Mouse (Mus musculus): ENCODE measurements around the gene Pds5b.
"Not testable (repeated sequence)": the region's sequence is repeated elsewhere in the genome, so short reads cannot be mapped to it uniquely, and the experiment has no call there.

The Pds5b gene

DNA sequence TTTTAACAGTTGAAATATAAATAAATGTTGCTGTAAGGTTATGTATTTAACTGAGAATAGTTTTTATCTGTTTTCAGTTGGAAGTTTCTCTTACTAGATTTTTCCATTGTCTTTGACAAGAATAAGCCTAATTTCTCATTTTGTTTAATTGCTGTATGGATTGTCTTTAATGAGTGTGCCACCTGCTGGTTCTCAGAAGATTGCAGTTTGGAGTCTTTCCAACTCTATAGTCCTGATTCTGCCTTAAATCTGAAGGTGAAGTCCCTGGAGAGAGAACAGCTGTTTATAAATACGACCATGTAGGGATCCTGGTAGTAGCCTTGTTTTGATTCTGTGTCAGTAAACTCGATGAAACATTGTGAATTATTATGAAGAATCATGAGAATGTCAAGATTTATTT, 29.2 kb downstream of the Pds5b start:
- DNase-seq (ENCODE audit: low read depth, low spot score): peak; percentile 39

DNA sequence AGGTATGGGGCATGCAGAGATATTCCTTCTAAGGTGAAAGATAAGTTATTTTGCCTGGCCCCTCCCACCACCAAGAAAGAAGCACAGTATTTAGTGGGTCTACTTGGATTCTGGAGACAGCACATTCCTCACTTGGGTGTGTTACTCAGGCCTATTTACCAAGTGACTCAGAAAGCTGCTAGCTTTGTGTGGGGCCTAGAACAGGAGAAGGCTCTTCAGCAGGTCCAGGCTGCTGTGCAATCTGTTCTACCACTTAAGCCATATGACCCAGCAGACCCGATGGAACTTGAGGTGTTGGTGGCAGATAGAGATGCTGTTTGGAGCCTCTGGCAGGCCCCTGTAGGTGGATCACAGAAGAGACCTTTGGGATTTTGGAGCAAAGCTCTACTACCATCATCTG, 33.1 kb downstream of the Pds5b start:
- DNase-seq (ENCODE audit: low read depth, low spot score): peak; percentile 47

DNA sequence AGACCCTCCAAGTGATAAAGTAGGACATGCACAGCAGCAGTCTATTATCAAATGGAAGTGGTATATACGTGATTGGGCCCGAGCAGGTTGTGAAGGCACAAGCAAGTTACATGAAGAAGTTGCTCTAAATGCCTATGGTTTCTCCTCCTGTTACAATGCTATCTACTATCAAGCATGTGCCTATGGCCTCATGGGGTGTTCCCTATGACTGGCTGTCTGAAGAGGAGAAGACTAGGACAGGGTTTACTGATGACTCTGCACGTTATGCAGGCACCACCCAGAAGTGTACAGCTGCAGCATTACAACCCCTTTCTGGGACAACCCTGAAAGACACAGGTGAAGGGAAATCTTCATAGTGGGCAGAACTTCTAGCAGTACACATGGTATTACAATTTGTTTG, 33.6 kb downstream of the Pds5b start:
- DNase-seq (ENCODE audit: low read depth, low spot score): not testable (repeated sequence)

DNA sequence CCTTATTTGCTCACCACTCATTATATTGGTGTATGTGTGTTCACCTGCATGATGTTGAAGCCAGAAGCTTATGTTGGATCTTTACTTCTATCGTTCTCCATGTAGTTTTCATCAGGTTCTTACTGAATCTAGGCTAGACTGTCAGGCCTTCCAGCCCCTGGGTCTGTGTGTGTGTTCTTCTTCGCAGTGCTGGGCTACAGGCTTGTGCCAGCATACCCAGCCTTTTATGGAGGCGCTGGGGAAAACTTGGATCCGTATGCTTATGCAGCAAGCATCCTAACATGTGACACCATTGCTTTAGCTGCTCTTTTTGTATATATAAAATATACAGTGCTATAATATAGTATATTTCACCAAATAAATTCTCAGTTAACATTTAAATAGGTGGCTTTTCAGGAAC, 38.0 kb downstream of the Pds5b start:
- DNase-seq (ENCODE audit: low read depth, low spot score): no peak

DNA sequence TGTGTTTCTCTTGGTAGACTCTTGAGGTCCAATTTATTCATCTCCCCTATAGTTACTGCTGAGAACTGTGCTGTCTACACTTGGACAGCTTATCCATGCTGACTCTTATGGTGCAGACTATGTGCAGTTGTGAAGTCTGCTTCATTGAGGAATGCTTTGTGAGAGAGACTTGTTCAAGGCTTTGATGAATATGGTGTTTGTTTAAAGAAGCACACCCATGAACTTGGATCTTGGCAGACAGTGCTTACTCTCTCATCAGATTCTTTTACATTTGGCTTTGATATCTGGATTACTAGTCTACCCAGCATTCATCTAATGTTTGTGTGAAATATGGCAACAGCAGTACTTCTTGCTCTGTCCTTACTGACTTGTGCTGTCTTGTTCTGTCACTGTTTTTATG, 39.9 kb downstream of the Pds5b start:
- no peak for DNase-seq (ENCODE audit: low read depth, low spot score)

DNA sequence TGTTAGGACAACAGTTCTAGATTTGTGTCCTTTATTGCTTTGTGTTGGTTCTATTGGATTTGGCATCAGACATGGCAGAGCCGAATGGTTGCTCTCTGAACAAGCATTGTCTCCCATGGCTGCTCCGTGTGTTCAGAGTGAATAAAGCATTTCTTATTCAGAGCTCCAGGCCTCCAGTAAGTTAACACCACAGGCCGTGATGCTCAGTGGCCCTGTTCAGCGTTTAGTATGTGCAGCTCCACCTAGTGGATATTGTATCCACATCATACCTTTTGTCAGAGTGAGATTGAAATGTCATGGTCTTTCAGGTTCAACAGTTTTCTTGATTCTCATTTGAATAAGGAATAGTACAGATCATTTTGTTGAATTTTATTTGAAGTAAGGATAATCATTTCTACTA, 44.2 kb downstream of the Pds5b start:
- DNase-seq (ENCODE audit: low read depth, low spot score): peak; percentile 80

DNA sequence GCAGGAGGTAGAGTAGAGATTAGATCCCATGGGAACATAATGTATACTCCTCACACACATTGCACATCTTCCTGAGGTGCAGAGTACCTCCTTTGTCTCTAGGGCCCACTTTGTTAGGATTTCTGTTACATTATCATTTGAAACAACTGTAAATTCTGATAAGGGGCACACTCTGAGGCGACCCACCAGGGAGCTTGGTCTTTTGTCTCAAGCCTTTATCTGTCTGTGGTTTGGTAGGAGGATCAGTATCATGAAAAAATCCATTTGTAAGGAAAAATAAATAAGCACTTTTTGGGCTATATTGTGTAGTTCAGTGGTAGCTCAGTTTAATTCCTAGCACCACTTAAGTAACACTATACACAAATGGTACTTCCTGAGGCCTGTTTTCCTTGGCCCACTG, 51.1 kb downstream of the Pds5b start:
- DNase-seq (ENCODE audit: low read depth, low spot score): no peak

DNA sequence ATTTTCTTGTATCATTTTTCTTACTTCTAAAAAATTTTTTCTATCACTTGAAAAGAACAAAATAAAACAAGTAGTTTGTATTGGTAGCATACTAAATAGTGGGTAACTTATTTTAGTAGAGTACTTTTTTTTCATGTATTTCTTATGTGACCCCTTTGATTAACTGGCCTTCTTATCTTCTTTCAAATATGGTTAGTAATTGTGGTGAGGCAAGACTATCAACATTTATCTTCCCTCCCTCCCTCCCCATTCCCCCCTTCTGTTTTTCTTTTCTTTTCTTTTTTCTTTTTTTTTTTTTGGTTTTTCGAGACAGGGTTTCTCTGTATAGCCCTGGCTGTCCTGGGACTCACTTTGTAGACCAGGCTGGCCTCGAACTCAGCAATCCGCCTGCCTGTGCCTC, 63.5 kb downstream of the Pds5b start:
- not testable (repeated sequence) for DNase-seq (ENCODE audit: low read depth, low spot score)

DNA sequence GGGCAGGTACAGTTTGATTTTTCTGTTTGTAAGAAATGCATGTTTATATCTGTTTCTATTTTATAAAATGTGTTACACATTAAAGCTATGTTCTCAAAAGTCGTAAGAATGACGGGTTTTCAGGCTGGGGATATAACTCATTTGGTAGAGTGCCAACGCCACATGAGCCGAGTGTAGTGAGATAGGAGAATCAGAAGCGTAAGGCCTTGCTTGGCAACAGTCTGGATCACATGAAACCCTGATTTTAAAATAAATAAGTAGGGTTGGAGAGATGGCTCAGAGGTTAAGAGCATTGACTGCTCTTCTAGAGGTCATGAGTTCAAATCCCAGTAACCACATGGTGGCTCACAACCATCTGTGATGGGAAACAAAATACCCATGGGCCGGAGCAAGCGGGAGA, 65.8 kb downstream of the Pds5b start:
- DNase-seq (ENCODE audit: low read depth, low spot score): no peak

DNA sequence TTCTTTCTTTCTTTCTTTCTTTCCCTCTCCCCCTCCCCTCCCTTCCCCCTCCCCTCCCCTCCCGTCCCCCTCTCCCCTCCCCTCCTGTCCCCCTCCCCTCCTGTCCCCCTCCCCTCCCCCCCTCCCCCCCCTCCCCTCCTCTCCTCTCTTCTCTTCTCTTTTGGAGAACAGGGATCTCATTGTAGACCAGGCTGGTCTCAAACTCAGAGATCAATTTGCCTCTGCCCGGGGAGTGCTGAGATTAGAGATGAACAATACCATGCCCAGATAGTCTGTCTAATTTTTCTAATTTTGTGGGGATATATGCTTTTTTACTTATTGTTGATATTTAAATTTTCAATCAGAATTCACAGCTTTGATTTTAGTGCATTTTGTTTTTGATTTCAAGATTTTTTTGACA, 67.1 kb downstream of the Pds5b start:
- no peak for DNase-seq (ENCODE audit: low read depth, low spot score)

DNA sequence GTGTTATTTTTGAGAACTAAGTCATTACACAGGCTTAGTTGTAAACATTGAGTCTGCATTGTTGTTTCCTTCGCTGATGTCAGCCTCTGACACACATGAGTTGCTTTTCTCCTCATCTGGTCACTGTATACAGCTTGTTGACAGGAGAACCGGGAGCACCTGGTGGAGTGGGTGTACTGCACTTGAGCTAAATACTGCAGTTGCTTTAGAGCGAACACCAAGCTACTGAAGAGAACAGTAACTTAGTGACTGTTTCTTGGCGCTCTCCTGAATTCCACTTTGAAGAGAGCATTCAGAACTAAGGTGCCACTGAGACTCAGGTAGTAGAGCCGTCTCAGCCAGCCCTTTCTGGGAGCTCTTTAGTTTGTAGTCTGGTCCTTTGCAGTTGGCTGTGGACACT, 83.1 kb downstream of the Pds5b start:
- DNase-seq (ENCODE audit: low read depth, low spot score): no peak

DNA sequence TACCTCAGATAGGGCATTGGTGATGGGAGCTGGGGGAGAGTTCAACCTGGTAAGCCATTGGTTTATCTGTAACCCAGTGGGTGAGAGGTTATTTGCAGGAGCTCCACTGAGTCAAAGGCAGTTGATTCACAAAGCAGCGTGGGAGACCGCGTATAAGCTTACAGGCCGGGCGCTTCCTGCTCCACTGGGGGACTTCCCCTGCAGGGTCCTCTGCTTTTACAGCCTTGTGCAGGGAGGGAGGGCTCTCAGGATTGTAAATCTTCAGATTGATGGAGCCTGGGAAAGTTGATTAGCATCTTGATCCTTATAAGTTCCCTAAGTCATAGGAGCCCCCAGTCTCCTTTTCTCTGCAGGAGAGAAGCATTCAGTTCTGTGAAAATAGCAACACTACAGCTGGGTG, 98.9 kb downstream of the Pds5b start:
- peak; percentile 17 for DNase-seq (ENCODE audit: low read depth, low spot score)

DNA sequence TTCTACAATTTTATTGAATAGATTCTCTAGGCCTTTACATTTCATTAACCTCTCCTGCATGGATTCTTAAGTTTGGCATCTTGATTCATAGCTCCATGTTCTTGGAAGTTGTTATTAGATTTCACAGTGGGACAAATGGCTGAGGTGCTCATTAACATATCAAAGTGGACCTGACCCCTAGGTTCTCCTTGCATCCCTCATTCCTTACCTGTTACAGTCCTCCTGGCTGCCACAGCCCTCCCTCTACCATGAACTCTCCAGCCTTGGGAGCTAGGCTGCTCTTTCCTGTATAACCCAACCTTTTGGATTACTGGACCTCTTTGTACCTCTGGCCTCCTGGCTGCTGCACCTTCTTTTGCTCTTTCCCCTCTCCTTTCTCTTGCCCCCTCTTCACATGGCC, 99.5 kb downstream of the Pds5b start:
- no peak for DNase-seq (ENCODE audit: low read depth, low spot score)

DNA sequence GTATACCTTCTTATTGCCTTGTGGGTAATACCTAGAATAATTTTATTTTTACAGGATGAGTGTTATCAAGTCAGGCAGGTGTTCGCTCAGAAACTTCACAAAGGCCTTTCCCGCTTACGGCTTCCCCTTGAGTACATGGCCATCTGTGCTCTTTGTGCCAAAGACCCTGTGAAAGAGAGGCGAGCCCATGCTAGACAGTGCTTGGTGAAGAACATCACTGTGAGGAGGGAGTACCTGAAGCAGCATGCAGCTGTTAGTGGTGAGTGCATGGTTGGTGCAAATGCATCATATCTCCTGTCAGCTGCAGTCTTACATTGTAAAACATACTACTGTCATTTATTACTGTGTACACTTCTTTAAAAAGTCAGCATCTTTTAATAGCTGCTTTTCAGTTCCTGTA, 114.7 kb downstream of the Pds5b start:
- no peak for DNase-seq (ENCODE audit: low read depth, low spot score)

DNA sequence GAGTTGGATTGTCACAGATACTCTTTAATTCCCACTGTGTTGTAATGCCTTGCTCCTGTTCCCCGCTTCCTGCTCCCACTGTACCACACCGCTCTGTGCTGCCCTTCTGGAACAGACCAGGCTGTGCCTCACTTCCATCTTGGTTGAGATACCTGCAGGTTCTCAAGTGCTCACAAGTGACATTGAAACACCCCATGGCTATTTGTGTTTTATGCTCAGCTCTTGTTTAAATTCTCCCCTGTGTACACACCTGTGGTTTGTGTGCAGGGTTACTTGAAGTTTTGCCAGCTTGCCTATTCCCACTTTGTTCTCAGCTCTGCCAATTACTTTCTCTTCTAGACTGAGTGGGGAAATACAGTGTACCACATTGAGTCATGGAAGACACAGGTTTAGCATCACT, 115.5 kb downstream of the Pds5b start:
- no peak for DNase-seq (ENCODE audit: low read depth, low spot score)

DNA sequence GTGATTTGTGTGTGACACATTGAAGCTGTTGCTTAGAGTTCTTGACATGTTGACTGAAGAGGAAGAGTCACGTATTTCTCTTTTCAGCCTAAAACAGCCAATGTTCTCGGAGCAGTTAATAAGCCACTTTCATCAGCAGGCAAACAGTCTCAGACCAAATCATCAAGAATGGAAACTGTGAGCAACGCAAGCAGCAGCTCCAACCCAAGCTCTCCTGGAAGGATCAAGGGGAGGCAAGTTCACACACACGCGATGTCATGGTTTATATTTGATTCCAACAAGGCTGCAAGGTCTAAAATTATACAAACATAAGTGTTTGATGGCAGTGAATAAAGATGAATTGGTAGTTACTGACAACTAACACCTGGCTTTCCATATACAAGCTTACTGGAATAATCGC, 120.6 kb downstream of the Pds5b start:
- DNase-seq (ENCODE audit: low read depth, low spot score): no peak

DNA sequence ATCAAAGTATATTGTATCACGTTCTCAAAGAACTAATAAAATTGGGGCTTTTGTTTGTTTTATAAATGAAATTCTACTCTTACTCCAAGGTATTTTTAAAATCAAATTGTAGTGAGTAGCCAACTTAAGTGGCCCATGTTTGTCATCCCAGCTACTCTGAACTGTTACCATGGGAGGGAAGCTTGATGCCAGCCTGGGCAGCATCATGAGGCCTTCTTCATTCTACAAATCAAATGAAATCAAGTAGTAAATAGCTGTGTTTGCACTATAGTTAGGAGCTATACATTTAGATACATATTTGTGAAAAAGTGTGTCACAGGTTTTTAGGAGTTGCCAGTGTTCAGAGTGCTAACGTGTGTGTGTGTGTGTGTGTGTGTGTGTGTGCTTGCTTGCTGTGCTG, 126.5 kb downstream of the Pds5b start:
- no peak for DNase-seq (ENCODE audit: low read depth, low spot score)

DNA sequence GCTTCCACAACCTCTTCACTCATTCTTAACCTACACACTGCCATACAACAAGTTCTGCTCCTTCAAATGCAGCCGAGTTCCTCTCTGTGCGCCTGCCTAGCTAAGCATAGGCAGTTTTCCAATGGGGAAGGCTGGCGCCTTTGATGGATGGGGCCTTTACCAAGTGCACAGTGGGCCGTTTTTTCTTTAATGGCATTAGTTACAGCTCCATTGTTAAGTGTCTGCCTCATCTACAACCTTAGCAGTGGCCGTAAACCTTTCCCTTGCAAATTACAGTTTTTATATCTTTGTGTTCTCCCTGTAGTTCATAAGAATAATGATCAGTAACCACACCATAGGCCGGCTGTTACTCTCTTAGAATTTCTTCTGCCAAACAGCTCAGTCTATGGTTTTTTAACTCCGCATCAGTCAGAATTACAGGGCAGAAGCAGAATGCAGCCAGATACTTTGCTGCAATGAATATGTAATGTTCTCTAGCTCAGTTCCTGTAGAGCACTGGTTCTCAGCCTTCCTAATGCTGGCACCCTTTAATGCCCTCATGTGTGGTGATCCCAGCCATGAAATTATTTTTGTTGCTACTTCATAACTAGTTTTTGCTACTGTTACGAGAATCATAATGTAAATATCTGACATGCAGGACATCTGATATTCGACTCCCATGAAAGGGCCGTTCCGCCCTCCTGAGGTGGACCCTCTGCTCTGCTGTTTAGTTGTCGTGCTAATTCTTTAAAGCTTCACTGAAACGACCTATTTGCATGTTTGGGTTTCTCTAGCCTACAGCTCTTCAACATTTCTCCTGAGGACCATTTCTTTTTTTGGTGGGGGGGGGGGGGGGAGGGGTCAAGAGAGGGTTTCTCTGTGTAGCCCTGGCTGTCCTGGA, 140.8 kb downstream of the Pds5b start:
- no peak for DNase-seq (ENCODE audit: low read depth, low spot score)

DNA sequence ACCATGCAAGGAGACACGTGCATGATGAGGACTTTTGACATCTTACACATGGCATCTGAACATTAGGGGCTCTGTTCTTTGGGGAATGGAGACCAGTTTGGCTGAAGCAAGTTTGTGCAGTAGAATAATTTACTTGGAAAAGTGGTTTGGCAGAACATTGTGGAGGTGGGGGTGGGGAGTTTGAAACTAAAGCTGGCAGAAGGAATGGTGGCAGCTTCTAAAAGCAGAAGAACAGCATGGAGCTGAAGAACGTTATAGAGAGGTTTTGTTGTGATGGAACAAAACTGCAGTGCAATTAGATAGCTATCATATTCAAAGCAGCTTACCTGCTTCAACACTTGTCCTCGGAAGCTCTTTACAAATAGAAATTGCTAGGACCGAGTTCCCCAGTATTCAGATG, 141.9 kb downstream of the Pds5b start:
- DNase-seq (ENCODE audit: low read depth, low spot score): no peak

DNA sequence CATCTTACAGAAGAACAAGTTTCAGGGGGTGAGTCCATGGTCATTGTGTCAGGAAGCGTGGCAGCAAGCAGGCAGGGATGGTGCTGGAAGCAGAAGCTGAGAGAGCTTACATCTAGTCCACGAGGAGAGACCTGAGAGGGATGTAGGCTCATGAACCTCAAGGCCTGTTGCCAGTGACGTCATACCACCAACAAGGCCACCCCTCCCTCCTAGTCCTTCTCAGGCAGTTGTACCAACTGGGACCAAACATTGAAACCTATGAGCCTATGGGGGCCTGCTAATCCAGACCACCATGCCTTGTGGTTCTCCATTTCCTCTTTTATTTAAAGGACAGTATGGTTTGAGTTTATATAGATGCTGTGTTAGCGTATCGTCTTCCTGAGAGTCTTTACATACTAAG, 143.2 kb downstream of the Pds5b start:
- no peak for DNase-seq (ENCODE audit: low read depth, low spot score)

DNA sequence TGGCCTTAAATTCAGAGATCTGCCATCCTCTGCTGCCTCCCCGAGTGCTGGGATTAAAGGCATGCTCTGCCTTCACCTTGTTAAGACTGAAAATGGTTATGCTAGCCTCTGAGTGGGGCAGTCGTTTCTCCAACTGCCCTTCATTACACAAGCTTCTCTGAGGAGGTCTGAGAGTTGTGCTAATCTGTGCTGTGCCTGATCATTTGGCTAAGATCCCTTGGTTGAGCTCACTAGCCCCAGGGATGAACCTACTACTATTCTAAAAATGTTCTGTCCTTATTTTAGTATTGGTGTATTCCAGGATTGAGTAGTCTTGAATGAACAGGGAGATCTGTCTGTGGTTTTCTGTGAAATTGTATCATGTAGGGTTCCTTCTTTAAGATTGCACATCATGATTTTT, 144.5 kb downstream of the Pds5b start:
- DNase-seq (ENCODE audit: low read depth, low spot score): no peak

DNA sequence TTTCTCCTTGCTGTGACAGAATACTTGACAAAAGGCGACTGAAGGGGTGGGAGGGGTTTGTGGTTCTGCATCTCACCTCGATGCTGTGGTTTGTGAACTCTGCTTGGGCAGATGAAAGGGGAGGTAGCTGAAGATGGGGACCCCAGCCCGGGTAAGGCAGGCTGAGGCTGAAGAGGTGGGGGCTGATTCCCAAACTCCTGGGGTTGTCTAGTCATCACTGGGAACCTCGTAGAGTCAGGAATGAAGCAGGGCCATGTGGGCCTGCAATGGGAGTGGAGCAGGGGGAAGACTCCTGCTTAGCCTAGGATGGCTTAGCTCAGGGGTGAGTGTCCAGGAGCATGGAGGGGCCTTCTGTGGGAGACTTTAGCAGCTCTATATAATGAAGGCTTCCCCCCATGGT, 145.3 kb downstream of the Pds5b start:
- DNase-seq (ENCODE audit: low read depth, low spot score): no peak

DNA sequence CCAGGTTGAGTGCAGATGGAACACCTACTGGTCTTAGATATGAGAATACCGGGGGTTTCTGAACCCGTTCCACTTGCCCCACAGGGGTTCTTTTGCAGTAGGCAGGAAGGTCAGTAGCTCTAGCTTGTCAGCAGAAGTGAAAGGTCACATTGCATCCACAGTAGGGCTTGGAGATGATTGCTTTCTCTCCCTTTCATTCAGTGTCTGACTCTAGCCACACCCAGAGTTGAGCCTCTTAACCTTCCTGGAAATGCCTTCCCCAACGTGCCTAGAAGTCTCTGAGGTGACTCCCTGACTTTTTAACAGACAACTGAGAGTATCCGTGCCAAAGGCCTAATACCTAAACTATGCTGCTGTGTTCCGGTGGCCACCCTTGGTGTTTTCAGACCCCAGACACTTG, 146.0 kb downstream of the Pds5b start:
- DNase-seq (ENCODE audit: low read depth, low spot score): peak; percentile 76

DNA sequence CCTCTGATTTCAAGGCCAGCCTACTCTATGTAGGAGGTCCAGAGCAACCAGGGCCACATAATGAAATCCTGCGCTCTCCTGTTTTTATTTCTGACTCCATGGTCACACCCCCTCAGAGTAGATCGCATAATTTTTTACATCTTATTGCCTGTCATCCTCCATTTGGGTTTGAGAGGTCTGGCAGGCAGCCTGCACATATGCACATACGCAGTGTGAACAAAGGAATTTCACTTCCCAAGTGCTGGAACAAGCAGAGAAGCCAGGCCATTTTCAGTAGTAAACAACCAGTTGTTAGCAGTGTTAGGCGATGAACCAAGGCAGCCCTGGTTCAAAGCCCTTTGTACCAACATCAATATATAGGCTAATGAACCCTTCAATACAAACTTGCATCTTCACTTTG, 147.6 kb downstream of the Pds5b start:
- peak; percentile 15 for DNase-seq (ENCODE audit: low read depth, low spot score)
